Mouse (Mus musculus) kidney, adult 2 months (tissue): Measurements from ENCODE around the gene Dusp14.

Experiments
- CTCF ChIP-seq: fragments of 200-500 bp; conservative IDR thresholded peaks from 2 replicates; pipeline ENCODE4 v1.5.1; 2011; ENCODE audit warnings: low read depth, mild to moderate bottlenecking, control low read depth, low read length, moderate library complexity, mixed read lengths; ENCODE audit not compliant: insufficient read depth, insufficient read length
- POLR2A ChIP-seq: fragments of 200-500 bp; IDR thresholded peaks from one replicate; pipeline ENCODE4 v1.6.1; 2011; ENCODE audit warnings: low read depth, low read length, control low read depth

GRCm38 (mm10) chr11:84060635-84061034, 8.4 kb downstream of the Dusp14 start:
- TF ChIP-seq CTCF: no peak
- TF ChIP-seq POLR2A: no peak
